Mouse (Mus musculus): Measurements from ENCODE around the gene Gm3336. TPM values are rescaled to one million over a fixed set of nuclear protein-coding genes. Genes with fewer than 3 reads are reported as not detected.

The Gm3336 gene
- polyA plus RNA-seq, 1 experiment from 2014 or later, result not detected

- no peaks in the 10 kb centered on the region for H3K36me3 ChIP-seq (ENCODE audit: control insufficient read depth, insufficient read depth, low read length)
- H3K4me3 ChIP-seq (ENCODE audit: low read depth, low read length), result no peak overlapping the region
- 81% methylated on average over 18 of the region's 18 CpGs for WGBS
- peaks cover 11% of the 10 kb centered on the region for H3K4me1 ChIP-seq (ENCODE audit: control insufficient read depth, insufficient read depth, low read length)
- DNase-seq (ENCODE audit: low spot score, missing footprints) (no peak), ATAC-seq (ENCODE audit: low FRiP score) (no peak)
- H3K9me3 ChIP-seq (ENCODE audit: control insufficient read depth, low read length), result no peaks in the 10 kb centered on the region
- no peak overlapping the region for H3K4me2 ChIP-seq
- H3K27ac ChIP-seq (ENCODE audit: low read depth, low read length), result no peak overlapping the region
- H3K9ac ChIP-seq (ENCODE audit: low read length), result no peak overlapping the region
- peaks cover 30% of the 10 kb centered on the region for H3K27me3 ChIP-seq (ENCODE audit: control insufficient read depth, insufficient read depth, low read length)
These were observed 29.0 kb downstream of the Gm3336 start for GRCm38 (mm10) chr8:70747211-70747890.

GRCm38 (mm10) chr8:70748246-70749096, 30.1 kb downstream of the Gm3336 start:
- peaks cover 5% of the 10 kb centered on the region for H3K4me1 ChIP-seq (ENCODE audit: control insufficient read depth, insufficient read depth, low read length)
- ATAC-seq (ENCODE audit: low FRiP score) (no peak), DNase-seq (ENCODE audit: low spot score, missing footprints) (no peak)
- H3K4me3 ChIP-seq (ENCODE audit: low read depth, low read length), result no peak overlapping the region
- no peak overlapping the region for H3K27ac ChIP-seq (ENCODE audit: low read depth, low read length)
- H3K4me2 ChIP-seq, result no peak overlapping the region
- H3K27me3 ChIP-seq (ENCODE audit: control insufficient read depth, insufficient read depth, low read length), result peaks cover 19% of the 10 kb centered on the region
- no peaks in the 10 kb centered on the region for H3K36me3 ChIP-seq (ENCODE audit: control insufficient read depth, insufficient read depth, low read length)
- WGBS, result 86% methylated on average over 23 of the region's 23 CpGs
- no peak overlapping the region for H3K9ac ChIP-seq (ENCODE audit: low read length)
- H3K9me3 ChIP-seq (ENCODE audit: control insufficient read depth, low read length), result no peaks in the 10 kb centered on the region

GRCm38 (mm10) chr8:70749097-70749674, 30.8 kb downstream of the Gm3336 start:
- H3K27ac ChIP-seq (ENCODE audit: low read depth, low read length), result no peak overlapping the region
- H3K27me3 ChIP-seq (ENCODE audit: control insufficient read depth, insufficient read depth, low read length), result peaks cover 13% of the 10 kb centered on the region; the same call in 1 of the 2 replicates
- H3K4me1 ChIP-seq (ENCODE audit: control insufficient read depth, insufficient read depth, low read length), result no peaks in the 10 kb centered on the region; the same call in 1 of the 2 replicates
- H3K9ac ChIP-seq (ENCODE audit: low read length), result no peak overlapping the region
- H3K9me3 ChIP-seq (ENCODE audit: control insufficient read depth, low read length), result no peaks in the 10 kb centered on the region
- H3K4me3 ChIP-seq (ENCODE audit: low read depth, low read length), result no peak overlapping the region
- no peak for ATAC-seq (ENCODE audit: low FRiP score)
- DNase-seq (ENCODE audit: low spot score, missing footprints), result no peak
- H3K36me3 ChIP-seq (ENCODE audit: control insufficient read depth, insufficient read depth, low read length), result no peaks in the 10 kb centered on the region
- 80% methylated on average over 19 of the region's 19 CpGs for WGBS
- no peak overlapping the region for H3K4me2 ChIP-seq

GRCm38 (mm10) chr8:70750128-70750680, 31.9 kb downstream of the Gm3336 start:
- H3K9me3 ChIP-seq (ENCODE audit: control insufficient read depth, low read length), result no peaks in the 10 kb centered on the region
- H3K4me1 ChIP-seq (ENCODE audit: control insufficient read depth, insufficient read depth, low read length), result peaks cover 3% of the 10 kb centered on the region; the same call in 1 of the 2 replicates
- H3K27me3 ChIP-seq (ENCODE audit: control insufficient read depth, insufficient read depth, low read length), result peaks cover 6% of the 10 kb centered on the region; the same call in 1 of the 2 replicates
- no peak overlapping the region for H3K27ac ChIP-seq (ENCODE audit: low read depth, low read length)
- WGBS, result 84% methylated on average over 13 of the region's 13 CpGs
- DNase-seq (ENCODE audit: low spot score, missing footprints) (no peak), ATAC-seq (ENCODE audit: low FRiP score) (no peak)
- H3K36me3 ChIP-seq (ENCODE audit: control insufficient read depth, insufficient read depth, low read length), result no peaks in the 10 kb centered on the region
- no peak overlapping the region for H3K9ac ChIP-seq (ENCODE audit: low read length)
- no peak overlapping the region for H3K4me3 ChIP-seq (ENCODE audit: low read depth, low read length)
- no peak overlapping the region for H3K4me2 ChIP-seq

- no peak for ATAC-seq (ENCODE audit: low FRiP score)
- no peak overlapping the region for H3K9ac ChIP-seq (ENCODE audit: low read length)
- peak; percentile 93 for DNase-seq (ENCODE audit: low spot score, missing footprints)
- no peaks in the 10 kb centered on the region; the same call in 1 of the 2 replicates for H3K27me3 ChIP-seq (ENCODE audit: control insufficient read depth, insufficient read depth, low read length)
- no peak overlapping the region for H3K4me2 ChIP-seq
- peaks cover 4% of the 10 kb centered on the region; the same call in 1 of the 2 replicates for H3K4me1 ChIP-seq (ENCODE audit: control insufficient read depth, insufficient read depth, low read length)
- H3K9me3 ChIP-seq (ENCODE audit: control insufficient read depth, low read length), result no peaks in the 10 kb centered on the region
- WGBS, result 43% methylated on average over 11 of the region's 11 CpGs
- H3K36me3 ChIP-seq (ENCODE audit: control insufficient read depth, insufficient read depth, low read length), result no peaks in the 10 kb centered on the region
- no peak overlapping the region for H3K27ac ChIP-seq (ENCODE audit: low read depth, low read length)
- no peak overlapping the region for H3K4me3 ChIP-seq (ENCODE audit: low read depth, low read length)
These were observed 33.8 kb downstream of the Gm3336 start for GRCm38 (mm10) chr8:70752000-70752764.

- H3K4me2 ChIP-seq, result no peak overlapping the region
- no peaks in the 10 kb centered on the region for H3K36me3 ChIP-seq (ENCODE audit: control insufficient read depth, insufficient read depth, low read length)
- H3K27ac ChIP-seq (ENCODE audit: low read depth, low read length), result no peak overlapping the region
- no peak for ATAC-seq (ENCODE audit: low FRiP score)
- no peaks in the 10 kb centered on the region for H3K9me3 ChIP-seq (ENCODE audit: control insufficient read depth, low read length)
- no peak for DNase-seq (ENCODE audit: low spot score, missing footprints)
- WGBS, result 36% methylated on average over 21 of the region's 21 CpGs
- H3K27me3 ChIP-seq (ENCODE audit: control insufficient read depth, insufficient read depth, low read length), result no peaks in the 10 kb centered on the region
- no peak overlapping the region for H3K9ac ChIP-seq (ENCODE audit: low read length)
- no peak overlapping the region for H3K4me3 ChIP-seq (ENCODE audit: low read depth, low read length)
- peaks cover 4% of the 10 kb centered on the region; the same call in 1 of the 2 replicates for H3K4me1 ChIP-seq (ENCODE audit: control insufficient read depth, insufficient read depth, low read length)
These were observed 34.8 kb downstream of the Gm3336 start for GRCm38 (mm10) chr8:70753151-70753550.

- Histone ChIP-seq H3K4me3 (ENCODE audit: low read depth, low read length) (peak within 1 kb of the TSS; percentile 66), H3K9me3 (ENCODE audit: control insufficient read depth, low read length) (no peaks in the 10 kb centered on the region), H3K27ac (ENCODE audit: low read depth, low read length) (no peak within 1 kb of the TSS), H3K4me2 (peak within 1 kb of the TSS; percentile 88), H3K4me1 (ENCODE audit: control insufficient read depth, insufficient read depth, low read length) (peaks cover 4% of the 10 kb centered on the region; the same call in 1 of the 2 replicates), H3K9ac (ENCODE audit: low read length) (peak within 1 kb of the TSS; percentile 65), H3K27me3 (ENCODE audit: control insufficient read depth, insufficient read depth, low read length) (no peaks in the 10 kb centered on the region), H3K36me3 (ENCODE audit: control insufficient read depth, insufficient read depth, low read length) (no peaks in the 10 kb centered on the region)
- 8% methylated on average over 37 of the region's 37 CpGs for WGBS
- ATAC-seq (ENCODE audit: low FRiP score), result peak; percentile 98
- DNase-seq (ENCODE audit: low spot score, missing footprints), result peak; percentile 99
These were observed 35.9 kb downstream of the Gm3336 start, which contains the start of gene Rab3a for GRCm38 (mm10) chr8:70754043-70754870. Rab3a (plus strand) TSS chr8:70754679.

Data from midbrain, embryonic 11.5 days (tissue).